Mouse (Mus musculus) testis, adult 2 months (tissue): ENCODE results near the gene Lmbr1. TPM values are rescaled to one million over a fixed set of nuclear protein-coding genes. Genes with fewer than 3 reads are reported as not detected.
"Not testable (repeated sequence)": the region's sequence is repeated elsewhere in the genome, so short reads cannot be mapped to it uniquely, and the experiment has no call there.

Experiments
- H3K27ac ChIP-seq: fragments of 200-500 bp; 2 replicates; pipeline ENCODE4 v1.5.1; 2012; ENCODE audit warnings: low read depth, low read length; ENCODE audit not compliant: control insufficient read depth, insufficient read depth
- H3K27me3 ChIP-seq: fragments of 200-500 bp; 2 replicates; pipeline ENCODE4 v1.6.1; 2012; ENCODE audit warnings: mild to moderate bottlenecking, low read length, moderate library complexity; ENCODE audit not compliant: control insufficient read depth, insufficient read depth
- H3K36me3 ChIP-seq: fragments of 200-500 bp; 2 replicates; pipeline ENCODE4 v1.6.1; 2012; ENCODE audit warnings: mild to moderate bottlenecking, low read length; ENCODE audit not compliant: control insufficient read depth, insufficient read depth
- H3K4me1 ChIP-seq: fragments of 200-500 bp; 2 replicates; pipeline ENCODE4 v1.6.1; 2012; ENCODE audit warnings: low read length; ENCODE audit not compliant: control insufficient read depth, insufficient read depth
- H3K4me3 ChIP-seq: fragments of 200-500 bp; 2 replicates; pipeline ENCODE4 v1.5.1; 2012; ENCODE audit warnings: low read depth, mild to moderate bottlenecking, low read length, moderate library complexity, mixed read lengths; ENCODE audit not compliant: control insufficient read depth
- CTCF ChIP-seq: fragments of 200-500 bp; IDR thresholded peaks from 2 replicates; pipeline ENCODE4 v1.5.1; 2012; ENCODE audit warnings: low read depth, mild to moderate bottlenecking, inconsistent platforms, low read length, moderate library complexity; ENCODE audit not compliant: control insufficient read depth, insufficient read depth, insufficient replicate concordance
- POLR2A ChIP-seq: fragments of 200-500 bp; IDR thresholded peaks from 2 replicates; pipeline ENCODE4 v1.6.1; 2012; ENCODE audit warnings: low read depth, mild to moderate bottlenecking, inconsistent platforms, low read length, moderate library complexity; ENCODE audit not compliant: control insufficient read depth
- polyA plus RNA-seq: library from polyadenylated mRNA; depleted of rRNA; stranded (reverse); fragments of >200 nt; gene quantifications from 2 replicates; pipeline ENCODE4 v1.2.3, GENCODE M21; 2012; rRNA removed

Lmbr1 gene
- 14.7 and 20.6 TPM in 2 replicates for polyA plus RNA-seq

DNA sequence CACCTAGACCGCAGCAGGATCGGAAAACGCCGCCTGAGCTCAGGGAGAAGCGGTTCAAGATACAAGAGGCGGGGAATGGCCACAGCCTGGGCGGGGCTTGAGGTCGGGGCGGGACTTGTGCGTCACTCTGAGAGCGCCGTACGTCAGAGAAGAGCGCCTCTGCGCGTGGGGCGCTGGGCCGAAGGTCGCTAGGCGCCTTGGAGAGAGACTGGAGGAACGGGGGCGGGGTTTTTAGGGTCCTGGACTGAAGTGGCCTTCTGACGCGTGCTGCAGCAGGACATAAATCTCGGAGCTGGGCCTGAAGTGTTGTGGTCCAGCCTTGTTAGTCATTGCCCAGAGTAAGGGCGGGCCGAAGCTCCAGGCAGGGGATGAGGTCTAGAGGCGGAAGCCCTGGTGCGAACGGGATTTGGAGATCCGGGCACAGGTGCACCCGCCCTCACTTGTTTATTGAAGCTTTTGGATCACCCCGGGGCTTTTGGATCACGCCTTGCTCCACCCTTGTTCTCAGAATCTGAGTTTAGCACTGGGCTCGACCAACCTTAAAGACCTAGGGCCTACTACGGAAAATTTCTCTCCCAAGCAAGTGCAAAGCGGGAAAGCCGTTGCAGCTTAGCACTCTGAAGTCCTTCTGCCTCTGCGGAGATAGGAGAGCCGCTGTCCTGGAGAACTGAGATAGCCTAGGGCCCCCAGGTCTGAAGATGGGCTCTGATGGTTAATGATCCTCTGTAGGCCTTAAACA is at the start of gene Lmbr1:
Gene Lmbr1 (minus strand): TSS at position 93 of the 739 bp plus-strand sequence.
- H3K4me3 ChIP-seq, result peak within 1 kb of the TSS; percentile 94
- no peaks in the 10 kb centered on the region for H3K36me3 ChIP-seq
- TF ChIP-seq POLR2A, result peak; percentile 89
- TF ChIP-seq CTCF, result no peak
- peak within 1 kb of the TSS; percentile 73 for H3K27ac ChIP-seq
- H3K27me3 ChIP-seq, result no peaks in the 10 kb centered on the region
- peaks cover 5% of the 10 kb centered on the region for H3K4me1 ChIP-seq

DNA sequence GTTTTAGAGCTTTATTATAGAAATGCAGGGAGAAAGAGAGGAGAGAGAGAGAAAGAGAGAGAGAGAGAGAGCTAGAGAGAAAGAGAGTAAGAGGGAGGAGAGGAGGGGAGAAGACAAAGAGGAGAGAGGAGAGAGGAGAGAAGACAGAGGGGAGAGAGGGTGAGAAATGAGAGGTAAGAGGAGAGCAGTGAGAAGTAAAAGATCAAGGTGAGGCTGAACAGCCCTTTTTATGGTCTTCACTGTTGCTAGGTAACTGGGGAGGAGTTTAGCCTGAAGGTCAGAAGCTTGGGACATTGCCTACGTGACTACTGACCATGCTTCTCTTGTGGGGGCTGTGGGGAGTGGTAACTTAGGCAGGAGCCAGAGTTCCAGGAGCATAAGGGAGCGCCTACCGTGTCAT is 45.1 kb upstream of the Lmbr1 start:
- not testable (repeated sequence) for H3K27me3 ChIP-seq, H3K4me1 ChIP-seq, H3K36me3 ChIP-seq, H3K4me3 ChIP-seq, H3K27ac ChIP-seq

DNA sequence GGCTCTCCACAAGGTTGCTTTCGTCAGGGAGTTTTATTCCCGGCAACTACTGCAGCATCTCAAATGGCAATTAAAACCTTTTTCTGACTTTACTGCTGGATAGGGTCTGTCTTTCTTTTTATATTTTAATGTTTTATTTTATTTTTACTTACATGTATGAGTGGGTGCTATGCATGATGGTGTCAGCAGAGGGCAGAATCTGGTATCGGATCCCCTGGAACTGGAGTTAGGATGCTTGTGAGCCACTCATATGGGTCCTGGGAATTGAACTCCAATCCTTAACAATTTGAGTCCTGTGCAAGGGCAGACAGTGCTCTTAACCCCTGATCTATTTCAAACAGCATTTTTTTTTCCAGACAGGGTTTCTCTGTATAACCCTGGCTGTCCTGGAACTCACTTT is 34.9 kb upstream of the Lmbr1 start:
- Histone ChIP-seq H3K36me3 (no peaks in the 10 kb centered on the region), H3K27ac (no peak overlapping the region), H3K27me3 (no peaks in the 10 kb centered on the region), H3K4me3 (no peak overlapping the region), H3K4me1 (no peaks in the 10 kb centered on the region)
- TF ChIP-seq CTCF, result no peak
- TF ChIP-seq POLR2A, result no peak

DNA sequence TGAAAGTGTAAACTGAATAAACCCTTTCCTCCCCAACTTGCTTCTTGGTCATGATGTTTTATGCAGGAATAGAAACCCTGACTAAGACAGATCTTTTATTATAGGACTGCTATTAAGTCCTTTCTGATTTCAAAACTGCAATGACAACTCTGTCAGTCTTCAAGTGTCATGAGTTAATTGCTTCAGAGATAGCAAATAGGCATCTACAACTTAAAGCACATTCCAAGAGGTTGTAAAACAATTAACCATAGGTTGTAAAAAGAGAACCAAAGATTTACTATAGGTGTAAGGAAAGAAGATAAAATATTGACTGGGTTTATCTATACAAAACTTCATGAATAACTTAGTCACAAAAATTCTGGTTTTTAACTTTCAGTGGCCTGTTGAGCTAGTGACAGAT is 32.7 kb upstream of the Lmbr1 start:
- no peaks in the 10 kb centered on the region for H3K36me3 ChIP-seq
- H3K4me1 ChIP-seq, result no peaks in the 10 kb centered on the region
- TF ChIP-seq CTCF, result no peak
- TF ChIP-seq POLR2A, result no peak
- no peaks in the 10 kb centered on the region for H3K27me3 ChIP-seq
- no peak overlapping the region for H3K27ac ChIP-seq
- no peak overlapping the region for H3K4me3 ChIP-seq

DNA sequence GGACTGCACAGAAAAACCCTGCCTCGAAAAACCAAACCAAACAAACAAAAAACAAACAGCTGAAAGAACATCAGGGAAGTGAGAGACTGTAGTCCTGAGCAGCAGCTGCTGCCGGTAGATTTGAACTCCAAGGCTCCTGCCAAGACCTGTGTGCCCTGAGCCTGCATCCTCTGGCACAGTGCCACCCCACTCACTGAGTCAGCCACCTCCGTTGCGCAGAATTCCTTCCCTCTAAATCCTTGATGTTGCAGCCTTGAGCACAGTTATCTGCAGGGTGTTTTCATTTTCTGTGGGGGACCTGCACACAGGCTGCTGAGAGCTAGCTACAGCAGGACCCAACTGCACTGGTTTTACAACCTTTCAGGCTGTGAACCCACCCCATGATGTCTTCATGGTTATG is 20.2 kb upstream of the Lmbr1 start:
- Histone ChIP-seq H3K27ac (no peak overlapping the region), H3K4me3 (no peak overlapping the region), H3K4me1 (no peaks in the 10 kb centered on the region), H3K27me3 (no peaks in the 10 kb centered on the region), H3K36me3 (no peaks in the 10 kb centered on the region)
- TF ChIP-seq POLR2A (no peak), CTCF (no peak)

DNA sequence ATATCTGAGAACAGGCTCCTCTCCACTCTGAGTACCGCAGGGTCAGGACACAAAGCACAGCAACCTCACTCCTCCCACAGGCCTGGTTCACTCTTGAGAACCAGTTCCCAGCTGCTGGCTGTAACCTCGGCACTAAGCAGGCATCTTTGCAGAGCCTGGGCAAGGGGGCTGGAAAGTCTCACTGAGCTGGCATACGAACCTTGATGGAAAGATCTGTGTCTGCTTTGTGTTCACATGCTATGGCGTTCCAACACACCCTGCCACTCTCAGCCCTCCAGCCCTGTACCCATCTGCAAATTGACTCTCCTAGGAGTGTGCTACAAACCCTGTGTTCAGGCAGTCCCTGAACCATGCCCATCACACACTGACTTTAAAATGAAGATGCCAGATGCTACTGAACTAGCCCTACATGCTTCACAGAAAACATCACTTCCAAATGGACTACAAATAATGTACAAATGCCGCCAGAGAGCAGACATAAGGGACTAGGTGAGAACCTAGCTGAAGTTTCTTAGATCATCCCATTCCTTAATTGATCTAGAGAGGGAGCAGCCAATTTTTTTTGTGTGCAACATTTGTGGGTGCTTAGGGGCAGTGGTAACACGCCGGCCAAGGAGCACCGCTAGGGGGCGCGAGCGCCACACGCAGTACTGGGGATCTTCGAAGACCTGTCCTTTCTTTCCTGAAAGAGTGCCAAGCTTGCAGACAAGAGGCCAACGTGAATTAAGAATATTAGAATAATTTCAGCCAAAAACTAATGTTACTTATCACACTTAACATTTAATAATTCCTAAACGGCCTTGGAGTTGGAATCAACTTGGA is 11.0 kb upstream of the Lmbr1 start:
- Histone ChIP-seq H3K4me1 (no peaks in the 10 kb centered on the region), H3K36me3 (no peaks in the 10 kb centered on the region), H3K27ac (no peak overlapping the region), H3K27me3 (no peaks in the 10 kb centered on the region), H3K4me3 (no peak overlapping the region)
- TF ChIP-seq CTCF, result peak; percentile 87
- TF ChIP-seq POLR2A, result no peak

DNA sequence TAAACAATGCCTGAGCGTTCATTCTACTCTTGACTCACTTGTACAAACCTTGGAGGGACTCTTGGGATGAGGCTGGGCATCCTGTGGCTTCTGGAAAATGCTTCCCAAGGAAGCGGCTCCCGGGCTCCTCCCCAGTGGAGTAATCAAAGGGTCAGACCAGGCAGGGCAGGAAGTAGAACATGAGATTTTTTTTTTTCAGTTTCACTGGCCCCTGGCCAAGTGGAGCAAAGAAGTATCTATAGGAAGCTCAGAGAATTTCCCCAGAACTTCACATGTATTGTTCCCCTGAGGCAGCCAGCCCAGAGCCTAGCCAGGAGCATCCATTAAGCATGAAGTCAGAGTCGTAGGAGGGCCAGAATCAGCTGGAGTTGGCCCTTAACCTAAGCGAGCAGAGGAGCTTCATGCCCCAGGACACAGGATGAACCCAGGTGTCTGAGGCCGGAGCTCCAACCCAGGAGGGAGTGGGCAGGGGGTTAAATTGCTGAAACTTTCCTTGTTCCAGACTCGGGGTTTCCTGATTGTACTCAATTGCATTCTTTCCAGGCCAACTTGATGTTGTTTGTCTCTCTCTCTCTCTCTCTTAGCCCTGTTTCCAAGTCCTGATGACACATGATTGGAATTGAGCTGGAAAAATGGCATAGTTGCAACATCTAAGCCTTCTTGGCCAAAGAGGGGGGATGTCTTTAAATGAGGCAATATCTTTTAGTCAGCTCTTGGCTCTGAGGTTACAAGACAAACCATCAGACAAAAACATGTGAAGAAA is 10.2 kb upstream of the Lmbr1 start:
- H3K36me3 ChIP-seq, result no peaks in the 10 kb centered on the region
- H3K27ac ChIP-seq, result no peak overlapping the region
- TF ChIP-seq CTCF (no peak), POLR2A (no peak)

More for the DNA sequence above, 10.2 kb upstream of the Lmbr1 start:
- Histone ChIP-seq H3K4me3 (no peak overlapping the region), H3K27me3 (no peaks in the 10 kb centered on the region), H3K4me1 (no peaks in the 10 kb centered on the region)
